Mouse (Mus musculus): ENCODE data around the gene Pam. TPM values are rescaled to one million over a fixed set of nuclear protein-coding genes. Genes with fewer than 3 reads are reported as not detected.

Pam gene
- polyA plus RNA-seq, 1 experiment from 2014 or later, result 22.3 TPM

GRCm38 (mm10) chr1:98070743-98071325, 24.6 kb downstream of the Pam start:
- Histone ChIP-seq H3K27ac (ENCODE audit: low read depth, low read length) (no peak overlapping the region), H3K4me2 (ENCODE audit: low read length) (no peak overlapping the region), H3K9me3 (ENCODE audit: control insufficient read depth, low read length) (no peaks in the 10 kb centered on the region), H3K9ac (ENCODE audit: low read depth, low read length) (no peak overlapping the region), H3K36me3 (ENCODE audit: control insufficient read depth, insufficient read depth, low read length) (no peaks in the 10 kb centered on the region), H3K4me1 (ENCODE audit: control insufficient read depth, insufficient read depth, low read depth, low read length) (no peaks in the 10 kb centered on the region; the same call in 1 of the 2 replicates), H3K4me3 (ENCODE audit: low read length) (no peak overlapping the region), H3K27me3 (replicated peaks; ENCODE audit: control insufficient read depth, insufficient read depth, low read length) (no peaks in the 10 kb centered on the region)
- no peak for ATAC-seq
- WGBS, result 68% methylated on average over 5 of the region's 5 CpGs

GRCm38 (mm10) chr1:98068177-98068576, 27.3 kb downstream of the Pam start:
- H3K27ac ChIP-seq (ENCODE audit: low read depth, low read length), result no peak overlapping the region
- H3K36me3 ChIP-seq (ENCODE audit: control insufficient read depth, insufficient read depth, low read length), result no peaks in the 10 kb centered on the region
- no peaks in the 10 kb centered on the region for H3K27me3 ChIP-seq (replicated peaks; ENCODE audit: control insufficient read depth, insufficient read depth, low read length)
- no peak overlapping the region for H3K9ac ChIP-seq (ENCODE audit: low read depth, low read length)
- H3K4me3 ChIP-seq (ENCODE audit: low read length), result no peak overlapping the region
- H3K4me1 ChIP-seq (ENCODE audit: control insufficient read depth, insufficient read depth, low read depth, low read length), result no peaks in the 10 kb centered on the region; the same call in 1 of the 2 replicates
- no peak overlapping the region for H3K4me2 ChIP-seq (ENCODE audit: low read length)
- H3K9me3 ChIP-seq (ENCODE audit: control insufficient read depth, low read length), result no peaks in the 10 kb centered on the region
- no peak for ATAC-seq
- WGBS, result 95% methylated on average over 4 of the region's 4 CpGs

GRCm38 (mm10) chr1:98062074-98062473, 33.4 kb downstream of the Pam start:
- Histone ChIP-seq H3K9ac (ENCODE audit: low read depth, low read length) (no peak overlapping the region), H3K27ac (ENCODE audit: low read depth, low read length) (no peak overlapping the region), H3K27me3 (replicated peaks; ENCODE audit: control insufficient read depth, insufficient read depth, low read length) (no peaks in the 10 kb centered on the region), H3K9me3 (ENCODE audit: control insufficient read depth, low read length) (no peaks in the 10 kb centered on the region), H3K4me3 (ENCODE audit: low read length) (no peak overlapping the region), H3K4me1 (ENCODE audit: control insufficient read depth, insufficient read depth, low read depth, low read length) (no peaks in the 10 kb centered on the region), H3K4me2 (ENCODE audit: low read length) (no peak overlapping the region), H3K36me3 (ENCODE audit: control insufficient read depth, insufficient read depth, low read length) (no peaks in the 10 kb centered on the region)
- WGBS, result 65% methylated on average over 2 of the region's 2 CpGs
- ATAC-seq, result no peak

GRCm38 (mm10) chr1:98059401-98059800, 36.0 kb downstream of the Pam start:
- no peak overlapping the region for H3K27ac ChIP-seq (ENCODE audit: low read depth, low read length)
- ATAC-seq, result no peak
- no peak overlapping the region for H3K4me2 ChIP-seq (ENCODE audit: low read length)
- no peaks in the 10 kb centered on the region for H3K36me3 ChIP-seq (ENCODE audit: control insufficient read depth, insufficient read depth, low read length)
- no peaks in the 10 kb centered on the region for H3K9me3 ChIP-seq (ENCODE audit: control insufficient read depth, low read length)
- WGBS, result 76% methylated on average over 1 of the region's 1 CpGs
- H3K4me1 ChIP-seq (ENCODE audit: control insufficient read depth, insufficient read depth, low read depth, low read length), result no peaks in the 10 kb centered on the region
- no peaks in the 10 kb centered on the region for H3K27me3 ChIP-seq (replicated peaks; ENCODE audit: control insufficient read depth, insufficient read depth, low read length)
- no peak overlapping the region for H3K4me3 ChIP-seq (ENCODE audit: low read length)
- H3K9ac ChIP-seq (ENCODE audit: low read depth, low read length), result no peak overlapping the region

GRCm38 (mm10) chr1:98056996-98057945, 38.2 kb downstream of the Pam start:
- no peak overlapping the region for H3K4me3 ChIP-seq (ENCODE audit: low read length)
- no peak overlapping the region for H3K27ac ChIP-seq (ENCODE audit: low read depth, low read length)
- no peaks in the 10 kb centered on the region for H3K36me3 ChIP-seq (ENCODE audit: control insufficient read depth, insufficient read depth, low read length)
- no peak overlapping the region for H3K9ac ChIP-seq (ENCODE audit: low read depth, low read length)
- H3K27me3 ChIP-seq (replicated peaks; ENCODE audit: control insufficient read depth, insufficient read depth, low read length), result no peaks in the 10 kb centered on the region
- H3K4me2 ChIP-seq (ENCODE audit: low read length), result no peak overlapping the region
- WGBS, result 45% methylated on average over 11 of the region's 11 CpGs
- H3K9me3 ChIP-seq (ENCODE audit: control insufficient read depth, low read length), result no peaks in the 10 kb centered on the region
- no peak for ATAC-seq
- H3K4me1 ChIP-seq (ENCODE audit: control insufficient read depth, insufficient read depth, low read depth, low read length), result no peaks in the 10 kb centered on the region; the same call in 1 of the 2 replicates

- WGBS, result 78% methylated on average over 6 of the region's 6 CpGs
- Histone ChIP-seq H3K4me3 (ENCODE audit: low read length) (no peak overlapping the region), H3K27me3 (replicated peaks; ENCODE audit: control insufficient read depth, insufficient read depth, low read length) (no peaks in the 10 kb centered on the region), H3K9me3 (ENCODE audit: control insufficient read depth, low read length) (no peaks in the 10 kb centered on the region), H3K4me1 (ENCODE audit: control insufficient read depth, insufficient read depth, low read depth, low read length) (no peaks in the 10 kb centered on the region; the same call in 1 of the 2 replicates), H3K9ac (ENCODE audit: low read depth, low read length) (no peak overlapping the region), H3K27ac (ENCODE audit: low read depth, low read length) (no peak overlapping the region), H3K4me2 (ENCODE audit: low read length) (no peak overlapping the region), H3K36me3 (ENCODE audit: control insufficient read depth, insufficient read depth, low read length) (no peaks in the 10 kb centered on the region)
- no peak for ATAC-seq
These were observed 39.2 kb downstream of the Pam start for GRCm38 (mm10) chr1:98056277-98056676.

GRCm38 (mm10) chr1:98055591-98055990, 39.9 kb downstream of the Pam start:
- Histone ChIP-seq H3K9me3 (ENCODE audit: control insufficient read depth, low read length) (no peaks in the 10 kb centered on the region), H3K9ac (ENCODE audit: low read depth, low read length) (no peak overlapping the region), H3K27me3 (replicated peaks; ENCODE audit: control insufficient read depth, insufficient read depth, low read length) (no peaks in the 10 kb centered on the region), H3K4me2 (ENCODE audit: low read length) (no peak overlapping the region), H3K4me1 (ENCODE audit: control insufficient read depth, insufficient read depth, low read depth, low read length) (no peaks in the 10 kb centered on the region; the same call in 1 of the 2 replicates), H3K4me3 (ENCODE audit: low read length) (no peak overlapping the region), H3K27ac (ENCODE audit: low read depth, low read length) (no peak overlapping the region), H3K36me3 (ENCODE audit: control insufficient read depth, insufficient read depth, low read length) (no peaks in the 10 kb centered on the region)
- 94% methylated on average over 8 of the region's 8 CpGs for WGBS
- ATAC-seq, result no peak

GRCm38 (mm10) chr1:98053994-98054393, 41.5 kb downstream of the Pam start:
- 21% methylated on average over 3 of the region's 3 CpGs for WGBS
- Histone ChIP-seq H3K4me2 (ENCODE audit: low read length) (no peak overlapping the region), H3K4me1 (ENCODE audit: control insufficient read depth, insufficient read depth, low read depth, low read length) (no peaks in the 10 kb centered on the region; the same call in 1 of the 2 replicates), H3K36me3 (ENCODE audit: control insufficient read depth, insufficient read depth, low read length) (no peaks in the 10 kb centered on the region), H3K9me3 (ENCODE audit: control insufficient read depth, low read length) (no peaks in the 10 kb centered on the region), H3K27me3 (replicated peaks; ENCODE audit: control insufficient read depth, insufficient read depth, low read length) (no peaks in the 10 kb centered on the region), H3K4me3 (ENCODE audit: low read length) (no peak overlapping the region), H3K27ac (ENCODE audit: low read depth, low read length) (0 out of 2 replicates have a peak overlapping the region, but pooled peaks have one; percentile 18), H3K9ac (ENCODE audit: low read depth, low read length) (no peak overlapping the region)
- peak; percentile 62; the same call in 1 of the 2 replicates for ATAC-seq

- no peaks in the 10 kb centered on the region for H3K36me3 ChIP-seq (ENCODE audit: control insufficient read depth, insufficient read depth, low read length)
- no peak overlapping the region for H3K4me2 ChIP-seq (ENCODE audit: low read length)
- no peak for ATAC-seq
- H3K27ac ChIP-seq (ENCODE audit: low read depth, low read length), result no peak overlapping the region
- no peak overlapping the region for H3K9ac ChIP-seq (ENCODE audit: low read depth, low read length)
- no peaks in the 10 kb centered on the region for H3K27me3 ChIP-seq (replicated peaks; ENCODE audit: control insufficient read depth, insufficient read depth, low read length)
- H3K4me3 ChIP-seq (ENCODE audit: low read length), result no peak overlapping the region
- 55% methylated on average over 2 of the region's 2 CpGs for WGBS
- no peaks in the 10 kb centered on the region for H3K9me3 ChIP-seq (ENCODE audit: control insufficient read depth, low read length)
- peaks cover under 1% of the 10 kb centered on the region for H3K4me1 ChIP-seq (ENCODE audit: control insufficient read depth, insufficient read depth, low read depth, low read length)
These were observed 42.0 kb downstream of the Pam start for GRCm38 (mm10) chr1:98053447-98053846.

Data from hindbrain, embryonic 16.5 days (tissue).